Mouse (Mus musculus) limb, embryonic 10.5 days (tissue): ENCODE measurements at regions not wholly inside any gene's neighbourhood (a gene's known extent, or its start where the extent isn't known, plus 50 kb on each side); places are given as distances from the start of the nearest gene placed in this dataset.

Experiments
- DNase-seq: peaks from one replicate; pipeline ENCODE4 v3.0.0-alpha.2; 2017; ENCODE audit warnings: low spot score
- H3K27ac ChIP-seq: fragments of 300-500 bp; sonication (generic); 2 replicates; pipeline ENCODE4 v1.5.1; 2016; ENCODE audit warnings: mild to moderate bottlenecking
- H3K27me3 ChIP-seq: fragments of 300-500 bp; sonication (generic); 2 replicates; pipeline ENCODE4 v1.6.1; 2016; ENCODE audit warnings: low read depth, mild to moderate bottlenecking; ENCODE audit not compliant: poor library complexity, severe bottlenecking
- H3K36me3 ChIP-seq: fragments of 300-500 bp; sonication (generic); 2 replicates; pipeline ENCODE4 v1.6.1; 2016; ENCODE audit warnings: mild to moderate bottlenecking, moderate library complexity
- H3K4me1 ChIP-seq: fragments of 300-500 bp; sonication (generic); 2 replicates; pipeline ENCODE4 v1.6.1; 2016
- H3K4me3 ChIP-seq: fragments of 300-500 bp; sonication (generic); 2 replicates; pipeline ENCODE4 v1.5.1; 2016; ENCODE audit warnings: mild to moderate bottlenecking, moderate library complexity
- H3K9me3 ChIP-seq: fragments of 300-500 bp; sonication (generic); replicated peaks from 2 replicates; pipeline ENCODE4 v1.6.1; 2016; ENCODE audit warnings: mild to moderate bottlenecking
- WGBS: fragments of 180-500 bp; shearing (Covaris S2); methylation state at CpG from one replicate; pipeline ENCODE4 v1.1.7; 2016; 5-methylcytosine and 5-hydroxymethylcytosine counted together

DNA sequence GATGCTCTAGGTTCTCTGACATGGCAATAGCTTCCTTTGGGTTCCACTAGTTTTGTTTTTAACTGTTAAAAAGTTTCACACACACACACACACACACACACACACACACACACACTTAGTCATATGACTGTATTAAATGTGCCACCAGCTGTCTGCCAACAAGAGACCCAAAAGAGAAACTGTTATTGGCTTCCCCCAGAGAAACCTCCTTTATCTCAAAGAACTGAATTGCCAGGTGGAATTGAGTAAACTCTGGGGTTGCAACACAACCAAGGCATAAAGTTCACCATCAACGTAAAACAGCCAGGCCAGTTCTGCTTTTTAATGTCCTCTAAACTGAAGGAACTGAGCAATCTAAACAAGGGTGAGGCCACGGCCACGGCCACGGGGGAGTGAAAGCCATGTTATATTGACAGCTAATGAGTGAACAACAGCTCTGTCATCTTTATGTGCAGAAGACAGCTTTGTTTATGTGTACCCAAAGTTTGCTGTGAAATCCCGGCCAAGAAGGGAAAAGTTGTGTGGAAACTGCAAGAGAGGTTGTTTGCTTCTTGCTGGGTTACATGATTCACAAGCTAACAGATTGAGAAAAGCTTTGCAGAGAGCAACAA lies 69.3 kb downstream of the Btg1 start:
- 58% methylated on average over 5 of the region's 5 CpGs for WGBS

DNA sequence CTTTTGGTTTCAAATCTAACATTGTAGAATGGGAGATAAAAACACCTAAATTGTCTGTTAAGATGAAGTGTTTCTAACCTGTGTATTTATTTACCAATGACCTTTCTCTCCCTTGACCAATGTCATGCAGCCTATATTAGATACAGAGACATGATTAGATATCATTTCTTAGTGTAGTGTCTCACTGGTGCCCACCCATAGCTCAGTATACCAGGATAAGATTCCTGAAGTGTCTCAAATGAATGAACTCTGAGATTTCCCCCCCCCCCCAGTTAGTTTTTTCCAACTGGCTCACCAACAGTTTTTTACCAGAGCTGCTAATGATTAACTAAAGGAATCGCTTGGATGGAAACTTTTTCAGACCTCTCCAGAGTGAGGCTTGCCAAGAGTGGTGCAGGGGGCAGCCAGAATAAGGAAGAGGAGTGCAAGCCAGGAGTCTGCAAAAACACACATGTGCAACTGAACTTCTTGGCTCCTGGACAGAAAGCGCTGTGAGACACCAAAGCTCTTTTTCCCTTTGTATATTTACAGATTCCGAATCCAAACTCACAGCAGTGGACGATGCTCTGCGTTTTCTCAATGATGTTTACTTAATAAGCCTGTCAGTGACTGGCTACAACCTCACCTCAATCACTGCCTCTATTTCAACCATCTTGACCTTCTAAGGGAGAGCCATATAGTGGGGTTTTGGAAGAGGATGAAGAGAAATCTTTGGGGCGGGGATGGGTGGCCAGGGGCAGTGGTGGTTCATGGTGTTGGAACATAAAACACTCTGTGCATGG lies 70.0 kb downstream of the Btg1 start:
- Histone ChIP-seq H3K36me3 (no peaks in the 10 kb centered on the region), H3K4me1 (peaks cover 5% of the 10 kb centered on the region; the same call in 1 of the 2 replicates), H3K4me3 (no peak overlapping the region), H3K27ac (no peak overlapping the region), H3K9me3 (no peaks in the 10 kb centered on the region), H3K27me3 (no peaks in the 10 kb centered on the region)
- DNase-seq = no peak
- 86% methylated on average over 6 of the region's 6 CpGs for WGBS

More for the DNA sequence above, 69.3 kb downstream of the Btg1 start:
- no peaks in the 10 kb centered on the region for H3K27me3 ChIP-seq
- H3K4me3 ChIP-seq = no peak overlapping the region
- H3K4me1 ChIP-seq = peaks cover 5% of the 10 kb centered on the region; the same call in 1 of the 2 replicates
- no peak overlapping the region for H3K27ac ChIP-seq
- no peaks in the 10 kb centered on the region for H3K9me3 ChIP-seq
- no peak for DNase-seq
- H3K36me3 ChIP-seq = no peaks in the 10 kb centered on the region

DNA sequence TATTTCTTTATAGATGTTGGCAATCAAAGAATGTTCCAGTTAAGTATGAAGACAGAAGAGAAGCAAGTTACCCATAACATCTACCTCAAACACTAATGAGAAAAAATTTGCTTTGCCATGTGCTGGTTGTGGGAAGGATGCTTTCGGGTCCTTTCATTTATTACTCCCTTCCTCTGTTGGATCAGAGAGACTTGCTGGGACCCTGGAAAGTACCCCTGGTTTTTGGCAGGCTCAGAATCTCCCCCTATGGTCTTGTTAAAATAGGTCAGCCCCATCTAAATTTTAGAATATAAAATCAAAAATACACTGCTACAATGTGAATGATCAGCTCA lies 70.6 kb downstream of the Btg1 start:
- Histone ChIP-seq H3K4me1 (peaks cover 5% of the 10 kb centered on the region; the same call in 1 of the 2 replicates), H3K27ac (no peak overlapping the region), H3K9me3 (no peaks in the 10 kb centered on the region), H3K27me3 (no peaks in the 10 kb centered on the region), H3K4me3 (no peak overlapping the region), H3K36me3 (no peaks in the 10 kb centered on the region)
- DNase-seq = no peak
- WGBS = 90% methylated on average over 1 of the region's 1 CpGs

DNA sequence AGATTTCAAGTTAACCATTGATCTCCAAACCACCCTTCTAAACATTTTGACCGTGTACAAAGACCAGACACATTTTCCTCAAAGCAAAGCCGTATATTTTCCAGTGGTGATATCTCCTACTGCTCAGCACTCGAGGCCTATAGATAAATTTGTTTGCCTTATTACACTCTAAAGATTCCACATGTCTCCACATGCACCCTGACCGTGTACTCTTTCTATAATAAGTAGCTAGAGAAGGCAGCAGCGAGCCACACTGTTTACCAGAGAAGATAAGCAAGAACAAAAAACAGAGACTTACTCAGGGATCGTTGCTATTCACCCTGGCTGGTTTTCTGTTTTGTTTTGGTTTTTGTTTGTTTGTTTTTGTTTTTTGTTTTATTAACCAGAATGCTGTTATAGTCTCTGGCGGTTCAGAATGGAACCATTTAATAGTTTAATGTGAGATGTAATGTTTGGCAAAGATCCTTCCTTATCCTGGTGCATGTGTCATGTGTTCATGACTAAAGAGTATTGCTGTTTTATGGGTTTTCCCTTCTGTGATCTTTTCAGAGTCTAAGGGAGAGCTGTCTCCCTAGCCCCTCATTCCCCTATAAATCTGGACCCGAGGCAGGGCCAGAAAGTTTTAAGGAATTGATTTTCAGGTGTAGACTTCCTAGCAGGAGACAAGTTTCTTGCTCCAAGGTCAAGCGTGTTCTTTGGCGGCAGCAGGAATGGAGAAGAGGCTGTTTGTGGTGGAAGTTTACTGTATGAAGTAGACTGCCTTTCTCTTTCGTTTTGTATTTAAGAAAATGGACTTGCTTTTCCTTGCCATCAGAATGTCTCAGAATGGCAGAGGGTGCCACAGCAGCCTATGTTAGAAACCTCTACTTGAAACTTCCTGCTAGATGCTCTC lies 73.4 kb downstream of the Btg1 start:
- WGBS = 64% methylated on average over 11 of the region's 11 CpGs
- no peak for DNase-seq
- Histone ChIP-seq H3K4me3 (no peak overlapping the region), H3K27ac (no peak overlapping the region), H3K27me3 (no peaks in the 10 kb centered on the region), H3K36me3 (no peaks in the 10 kb centered on the region), H3K9me3 (no peaks in the 10 kb centered on the region), H3K4me1 (peaks cover 10% of the 10 kb centered on the region; the same call in 1 of the 2 replicates)

DNA sequence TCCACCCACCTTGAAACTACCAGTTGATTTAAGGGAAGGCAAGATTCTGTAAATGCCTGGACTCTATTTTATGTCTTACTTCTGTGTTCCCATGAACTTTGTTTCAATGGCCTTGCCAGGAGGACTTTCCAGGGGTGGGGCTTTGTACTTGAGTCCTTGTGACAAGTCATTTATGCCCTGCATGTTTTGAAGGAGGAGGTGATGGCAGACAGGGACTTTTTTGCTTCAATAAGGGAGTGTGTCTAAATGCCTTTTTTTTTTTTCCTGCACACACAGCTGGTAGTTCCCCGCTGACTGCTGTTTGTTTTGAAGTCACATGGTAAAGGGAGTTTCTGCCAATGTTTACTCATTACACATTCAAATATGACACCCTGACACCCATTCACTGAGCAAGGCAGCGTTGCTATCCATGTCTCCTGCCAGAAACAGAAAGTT lies 74.1 kb downstream of the Btg1 start:
- Histone ChIP-seq H3K4me1 (peaks cover 10% of the 10 kb centered on the region; the same call in 1 of the 2 replicates), H3K27me3 (no peaks in the 10 kb centered on the region), H3K36me3 (no peaks in the 10 kb centered on the region), H3K9me3 (no peaks in the 10 kb centered on the region), H3K4me3 (no peak overlapping the region), H3K27ac (no peak overlapping the region)
- no peak for DNase-seq
- 62% methylated on average over 2 of the region's 2 CpGs for WGBS

DNA sequence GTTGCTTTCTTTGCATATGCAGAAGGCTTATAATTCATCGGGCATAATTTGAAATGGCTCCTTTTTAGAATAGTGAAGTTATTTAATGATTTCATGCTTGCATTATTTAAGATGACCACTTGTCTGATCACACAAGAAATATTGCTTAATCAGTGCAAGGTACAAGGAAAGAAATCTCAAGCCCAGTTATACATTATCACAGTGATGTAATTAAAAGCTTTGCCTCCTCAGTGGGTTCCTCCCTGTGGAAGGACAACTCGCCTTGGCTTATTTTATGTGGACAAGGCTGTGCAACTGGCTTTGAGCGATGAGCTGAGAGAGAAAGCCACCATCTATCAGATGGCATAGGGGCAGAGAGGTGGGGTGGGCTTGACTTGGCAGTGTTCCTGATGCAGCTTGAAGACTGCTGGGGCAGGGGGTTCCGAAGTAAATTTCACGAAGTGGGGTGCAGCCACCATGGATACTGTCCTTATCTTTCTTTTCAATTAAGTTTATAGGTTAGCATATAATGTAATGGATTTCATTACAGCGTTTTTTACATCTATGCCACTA lies 74.6 kb downstream of the Btg1 start:
- peaks cover 10% of the 10 kb centered on the region; the same call in 1 of the 2 replicates for H3K4me1 ChIP-seq
- no peak overlapping the region for H3K27ac ChIP-seq
- 88% methylated on average over 6 of the region's 6 CpGs for WGBS
- H3K27me3 ChIP-seq = no peaks in the 10 kb centered on the region
- no peak for DNase-seq
- no peaks in the 10 kb centered on the region for H3K36me3 ChIP-seq
- no peak overlapping the region for H3K4me3 ChIP-seq
- no peaks in the 10 kb centered on the region for H3K9me3 ChIP-seq

DNA sequence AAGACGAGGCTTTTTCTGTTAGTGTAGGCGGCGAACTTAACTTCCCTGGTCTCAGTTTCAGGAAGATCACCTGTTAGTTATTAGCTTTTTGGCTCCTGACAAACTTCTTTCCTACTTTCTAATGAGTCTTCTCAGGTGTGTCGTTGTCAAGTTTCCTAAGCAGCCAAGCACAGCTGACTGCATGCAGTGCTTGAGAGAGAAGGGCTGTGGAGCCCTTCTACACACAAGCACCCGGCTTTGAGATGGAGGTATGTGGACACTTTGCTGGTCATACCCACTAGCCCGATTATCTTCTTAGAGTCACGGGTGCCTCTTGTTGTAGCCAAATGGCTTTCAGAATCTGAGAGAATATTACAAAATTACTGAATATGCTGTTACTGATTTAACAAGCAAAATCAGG lies 76.0 kb downstream of the Btg1 start:
- H3K36me3 ChIP-seq = no peaks in the 10 kb centered on the region
- H3K4me3 ChIP-seq = no peak overlapping the region
- DNase-seq = no peak
- H3K27ac ChIP-seq = no peak overlapping the region
- no peaks in the 10 kb centered on the region for H3K27me3 ChIP-seq
- H3K4me1 ChIP-seq = peaks cover 11% of the 10 kb centered on the region; the same call in 1 of the 2 replicates
- H3K9me3 ChIP-seq = no peaks in the 10 kb centered on the region
- 86% methylated on average over 7 of the region's 7 CpGs for WGBS

DNA sequence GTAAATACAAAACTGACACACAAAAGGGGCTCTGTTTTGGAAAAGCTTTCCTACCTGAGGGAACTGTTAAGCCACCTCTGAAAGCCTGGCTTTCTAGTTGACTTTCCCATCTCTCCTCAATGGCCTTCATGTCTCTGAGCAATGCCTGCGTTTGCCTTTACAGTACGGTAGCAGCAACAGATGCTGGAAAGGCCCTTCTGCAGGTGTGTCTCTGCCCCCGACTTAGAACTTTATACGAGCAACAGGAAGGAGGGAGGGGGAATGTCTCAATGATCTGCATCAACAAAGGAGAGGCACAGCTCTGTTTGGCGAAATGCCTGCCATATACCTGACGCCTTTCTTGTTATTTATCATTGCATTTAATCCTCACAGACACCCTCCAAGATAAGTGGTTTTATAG lies 77.0 kb downstream of the Btg1 start:
- no peaks in the 10 kb centered on the region for H3K9me3 ChIP-seq
- H3K27ac ChIP-seq = no peak overlapping the region
- DNase-seq = no peak
- 71% methylated on average over 6 of the region's 6 CpGs for WGBS
- H3K36me3 ChIP-seq = no peaks in the 10 kb centered on the region
- H3K4me1 ChIP-seq = peaks cover 12% of the 10 kb centered on the region; the same call in 1 of the 2 replicates
- no peaks in the 10 kb centered on the region for H3K27me3 ChIP-seq
- H3K4me3 ChIP-seq = no peak overlapping the region

DNA sequence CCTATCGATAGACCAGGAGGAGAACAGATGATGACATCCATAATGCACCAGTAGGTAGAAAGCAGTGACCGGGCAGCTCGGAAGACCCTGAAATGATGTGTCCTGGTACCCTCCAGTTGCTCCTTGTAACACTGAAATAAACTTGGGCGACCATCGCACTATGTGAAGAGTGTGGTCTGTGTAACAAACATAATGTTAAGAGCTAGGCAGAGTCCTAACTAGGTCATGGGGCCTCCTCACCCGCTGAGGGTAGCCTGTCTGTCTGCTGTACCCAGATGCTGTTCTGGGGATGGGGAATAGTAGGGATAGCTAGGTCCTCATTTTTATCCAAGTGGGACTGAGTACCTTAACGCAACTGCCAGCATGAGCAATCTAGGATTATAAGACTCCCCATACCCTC lies 79.8 kb downstream of the Btg1 start:
- Histone ChIP-seq H3K9me3 (no peaks in the 10 kb centered on the region), H3K4me3 (no peak overlapping the region), H3K27me3 (no peaks in the 10 kb centered on the region), H3K36me3 (no peaks in the 10 kb centered on the region), H3K27ac (no peak overlapping the region), H3K4me1 (peaks cover 7% of the 10 kb centered on the region; the same call in 1 of the 2 replicates)
- whole genome bisulfite sequencing = 95% methylated on average over 7 of the region's 7 CpGs
- no peak for DNase-seq

DNA sequence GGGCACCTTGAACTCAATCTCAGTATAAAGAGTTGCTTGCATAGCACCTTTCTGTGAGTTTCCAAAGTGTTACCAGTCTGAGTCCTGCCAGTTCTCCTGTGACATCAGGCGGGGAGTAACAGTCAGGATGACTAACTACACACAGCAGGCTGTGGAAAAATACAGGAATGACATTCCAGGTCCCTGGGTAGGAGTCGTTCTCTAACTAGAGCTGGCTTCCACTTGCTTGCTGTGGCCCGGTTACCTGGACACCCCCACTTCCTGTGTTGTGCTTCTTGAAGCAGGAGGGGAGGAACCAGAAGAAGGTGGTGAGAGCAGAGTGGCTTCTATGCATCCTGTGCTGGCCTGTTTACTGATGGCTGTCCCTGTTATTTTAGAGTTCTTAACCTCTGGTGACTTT lies 81.0 kb downstream of the Btg1 start:
- 71% methylated on average over 3 of the region's 3 CpGs for WGBS
- Histone ChIP-seq H3K36me3 (no peaks in the 10 kb centered on the region), H3K27ac (no peak overlapping the region), H3K4me1 (peaks cover 7% of the 10 kb centered on the region; the same call in 1 of the 2 replicates), H3K27me3 (no peaks in the 10 kb centered on the region), H3K9me3 (no peaks in the 10 kb centered on the region), H3K4me3 (no peak overlapping the region)
- no peak for DNase-seq

DNA sequence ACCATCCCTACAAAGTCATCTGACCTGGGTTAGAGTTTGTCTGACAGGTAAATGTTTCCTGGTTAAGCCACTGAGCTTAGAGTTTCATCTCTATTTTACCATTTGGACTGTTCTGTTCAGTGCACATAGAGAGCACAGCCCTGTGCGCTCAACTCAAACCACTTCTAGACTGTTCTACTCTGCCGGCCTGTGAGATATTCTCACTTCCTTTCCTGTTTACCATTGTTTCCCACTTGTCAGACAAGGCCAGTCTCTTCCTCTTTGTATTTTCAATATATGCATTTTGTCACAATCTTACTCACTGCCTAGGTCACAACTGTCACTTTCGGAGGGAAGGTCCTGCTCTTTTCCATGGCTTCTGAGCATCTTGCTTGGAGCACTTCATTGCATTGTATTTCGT lies 89.8 kb downstream of the Btg1 start:
- WGBS = 92% methylated on average over 4 of the region's 4 CpGs
- DNase-seq = no peak

DNA sequence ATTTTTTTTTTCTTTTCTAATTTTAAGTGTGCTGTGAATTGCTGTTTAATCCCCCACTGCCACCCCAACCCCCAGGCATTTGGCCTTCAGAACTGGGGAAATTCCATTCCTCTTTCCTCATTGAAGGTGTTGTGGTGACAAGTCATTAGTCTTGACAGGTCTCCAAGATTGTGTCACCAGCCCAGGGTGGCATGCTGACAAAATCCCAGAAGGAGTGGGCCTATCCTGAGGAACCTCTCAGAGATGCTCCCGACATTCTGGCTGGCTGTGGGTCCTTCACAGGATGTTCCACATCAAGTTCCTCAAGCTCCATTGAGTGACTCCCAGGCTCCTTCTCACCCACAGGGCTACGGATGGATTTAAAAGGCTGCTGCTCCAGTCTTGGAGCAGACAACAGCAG lies 91.7 kb downstream of the Btg1 start:
- no peak for DNase-seq
- Histone ChIP-seq H3K27me3 (no peaks in the 10 kb centered on the region), H3K4me1 (no peaks in the 10 kb centered on the region), H3K36me3 (no peaks in the 10 kb centered on the region), H3K9me3 (no peaks in the 10 kb centered on the region), H3K27ac (no peak overlapping the region), H3K4me3 (no peak overlapping the region)
- WGBS = 89% methylated on average over 2 of the region's 2 CpGs

More for the DNA sequence above, 89.8 kb downstream of the Btg1 start:
- Histone ChIP-seq H3K9me3 (no peaks in the 10 kb centered on the region), H3K27me3 (no peaks in the 10 kb centered on the region), H3K27ac (no peak overlapping the region), H3K36me3 (no peaks in the 10 kb centered on the region), H3K4me1 (no peaks in the 10 kb centered on the region), H3K4me3 (no peak overlapping the region)
